Mouse (Mus musculus): ENCODE measurements around the gene Cacna2d2. TPM values are rescaled to one million over a fixed set of nuclear protein-coding genes. Genes with fewer than 3 reads are reported as not detected.

Gene Cacna2d2
- polyA plus RNA-seq, 1 experiment from 2014 or later = 4.2 TPM

DNA sequence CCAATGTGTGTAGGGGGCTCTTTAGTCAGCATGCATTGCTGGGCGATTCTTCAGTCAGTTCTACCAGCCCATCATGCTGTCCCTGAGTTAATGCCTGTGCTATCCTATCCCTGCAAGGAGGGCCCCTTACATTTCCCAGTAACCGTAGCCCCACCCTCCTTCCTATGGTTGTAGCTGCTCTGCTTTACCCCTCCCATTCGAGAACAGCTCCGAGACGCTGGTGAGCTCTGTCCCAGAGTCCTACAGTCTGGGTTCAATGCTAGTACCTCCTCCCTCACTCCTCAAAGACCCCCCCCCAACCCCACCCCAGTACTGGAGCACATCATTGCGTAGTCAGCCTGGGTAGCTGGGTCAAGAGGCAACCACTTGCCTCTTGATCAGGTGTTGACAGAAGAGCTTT is 35.4 kb downstream of the Cacna2d2 start:
- H3K4me3 ChIP-seq (ENCODE audit: low read depth, low read length) = no peak overlapping the region
- H3K36me3 ChIP-seq (ENCODE audit: control insufficient read depth, insufficient read depth, low read length) = no peaks in the 10 kb centered on the region
- DNase-seq (ENCODE audit: low spot score) (no peak), ATAC-seq (ENCODE audit: low FRiP score) (peak; percentile 60)
- WGBS = 39% methylated on average over 6 of the region's 6 CpGs
- 0 out of 2 replicates have a peak overlapping the region, but pooled peaks have one; percentile 24 for H3K27ac ChIP-seq (ENCODE audit: low read depth, low read length)
- no peaks in the 10 kb centered on the region for H3K9me3 ChIP-seq (ENCODE audit: control insufficient read depth, low read length)
- H3K4me1 ChIP-seq (replicated peaks; ENCODE audit: control insufficient read depth, insufficient read depth, low read length) = peaks cover 2% of the 10 kb centered on the region
- H3K4me2 ChIP-seq (replicated peaks; ENCODE audit: low read depth, low read length) = no peak overlapping the region
- H3K27me3 ChIP-seq (ENCODE audit: control insufficient read depth, insufficient read depth, low read length) = no peaks in the 10 kb centered on the region
- H3K9ac ChIP-seq (ENCODE audit: low read depth, low read length) = no peak overlapping the region

DNA sequence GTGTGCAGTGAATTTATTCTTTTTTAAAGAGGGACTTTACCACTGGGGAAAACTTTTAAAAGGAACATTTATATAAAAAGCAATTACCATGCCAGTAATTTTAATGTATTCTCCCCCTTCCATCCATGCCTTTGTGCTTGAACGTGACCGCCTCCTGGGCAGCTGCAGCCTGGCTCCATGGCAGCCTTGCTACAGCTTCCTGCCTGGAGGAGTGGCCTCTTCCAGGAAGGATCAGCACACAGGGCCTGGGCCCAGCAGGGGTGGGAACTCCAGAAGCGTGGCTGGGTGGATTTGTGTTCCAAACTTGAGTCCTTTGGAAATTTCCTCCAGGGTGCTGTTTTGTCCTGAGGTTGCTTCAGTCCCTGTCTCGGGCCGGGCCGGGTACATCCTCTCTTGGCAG is 35.9 kb downstream of the Cacna2d2 start:
- H3K9me3 ChIP-seq (ENCODE audit: control insufficient read depth, low read length) = no peaks in the 10 kb centered on the region
- WGBS = 26% methylated on average over 6 of the region's 6 CpGs
- H3K9ac ChIP-seq (ENCODE audit: low read depth, low read length) = no peak overlapping the region
- H3K4me2 ChIP-seq (replicated peaks; ENCODE audit: low read depth, low read length) = no peak overlapping the region; the same call in 1 of the 2 replicates
- H3K4me1 ChIP-seq (replicated peaks; ENCODE audit: control insufficient read depth, insufficient read depth, low read length) = peaks cover 2% of the 10 kb centered on the region
- no peak overlapping the region for H3K4me3 ChIP-seq (ENCODE audit: low read depth, low read length)
- ATAC-seq (ENCODE audit: low FRiP score) (peak; percentile 70; the same call in 1 of the 2 replicates), DNase-seq (ENCODE audit: low spot score) (peak; percentile 35)
- H3K36me3 ChIP-seq (ENCODE audit: control insufficient read depth, insufficient read depth, low read length) = no peaks in the 10 kb centered on the region
- H3K27ac ChIP-seq (ENCODE audit: low read depth, low read length) = peak overlapping the region; percentile 65
- no peaks in the 10 kb centered on the region for H3K27me3 ChIP-seq (ENCODE audit: control insufficient read depth, insufficient read depth, low read length)

DNA sequence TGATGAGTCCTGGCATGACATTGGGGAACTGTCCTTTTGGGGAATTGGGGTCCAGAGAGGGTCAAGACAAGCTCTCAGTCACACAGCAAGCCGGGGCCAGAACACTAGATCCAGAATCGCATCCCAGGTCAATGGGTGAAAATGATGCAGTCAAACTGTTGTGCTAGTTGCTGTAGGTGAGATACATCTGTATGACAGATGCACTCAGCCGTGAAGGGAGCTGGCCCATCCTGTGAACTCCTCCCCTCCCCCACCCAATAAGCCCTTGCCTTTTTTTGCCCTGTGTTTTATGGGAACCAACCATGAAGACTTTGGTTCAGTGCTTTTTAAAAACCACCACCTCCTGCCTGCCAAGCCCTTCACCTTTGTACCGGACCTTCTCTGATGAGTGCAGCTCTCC is 43.5 kb downstream of the Cacna2d2 start:
- no peak for DNase-seq (ENCODE audit: low spot score)
- Histone ChIP-seq H3K27me3 (ENCODE audit: control insufficient read depth, insufficient read depth, low read length) (no peaks in the 10 kb centered on the region), H3K9ac (ENCODE audit: low read depth, low read length) (no peak overlapping the region), H3K27ac (ENCODE audit: low read depth, low read length) (no peak overlapping the region), H3K36me3 (ENCODE audit: control insufficient read depth, insufficient read depth, low read length) (no peaks in the 10 kb centered on the region), H3K4me3 (ENCODE audit: low read depth, low read length) (no peak overlapping the region), H3K4me1 (replicated peaks; ENCODE audit: control insufficient read depth, insufficient read depth, low read length) (0 out of 2 replicates have a peak, but pooled peaks cover 2% of the 10 kb centered on the region), H3K4me2 (replicated peaks; ENCODE audit: low read depth, low read length) (no peak overlapping the region), H3K9me3 (ENCODE audit: control insufficient read depth, low read length) (no peaks in the 10 kb centered on the region)
- WGBS = 71% methylated on average over 4 of the region's 4 CpGs
- ATAC-seq (ENCODE audit: low FRiP score) = no peak

DNA sequence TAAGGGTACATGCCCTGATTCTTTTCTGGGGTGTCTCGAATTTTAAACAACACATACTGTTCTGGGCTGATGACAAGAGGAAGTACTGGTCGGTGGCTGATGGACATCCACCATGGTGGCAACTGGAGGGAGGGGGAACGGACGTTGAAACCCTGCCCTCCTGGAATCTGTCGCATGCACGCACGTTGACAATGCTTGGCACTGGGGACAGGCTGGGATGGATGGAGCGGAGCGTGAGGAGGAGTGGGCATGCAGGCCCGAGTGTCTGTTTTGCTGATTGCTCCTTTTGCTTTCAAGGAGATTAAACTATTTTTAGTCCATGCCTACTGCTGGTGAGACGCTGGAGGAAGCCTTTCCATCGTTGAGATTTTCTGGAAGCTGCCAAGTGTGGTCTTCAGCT is 43.9 kb downstream of the Cacna2d2 start:
- H3K27ac ChIP-seq (ENCODE audit: low read depth, low read length) = no peak overlapping the region
- 0 out of 2 replicates have a peak, but pooled peaks cover 2% of the 10 kb centered on the region for H3K4me1 ChIP-seq (replicated peaks; ENCODE audit: control insufficient read depth, insufficient read depth, low read length)
- no peaks in the 10 kb centered on the region for H3K9me3 ChIP-seq (ENCODE audit: control insufficient read depth, low read length)
- H3K9ac ChIP-seq (ENCODE audit: low read depth, low read length) = no peak overlapping the region
- no peak overlapping the region for H3K4me2 ChIP-seq (replicated peaks; ENCODE audit: low read depth, low read length)
- no peaks in the 10 kb centered on the region for H3K27me3 ChIP-seq (ENCODE audit: control insufficient read depth, insufficient read depth, low read length)
- no peak for ATAC-seq (ENCODE audit: low FRiP score)
- H3K4me3 ChIP-seq (ENCODE audit: low read depth, low read length) = no peak overlapping the region
- DNase-seq (ENCODE audit: low spot score) = no peak
- WGBS = 67% methylated on average over 12 of the region's 12 CpGs
- H3K36me3 ChIP-seq (ENCODE audit: control insufficient read depth, insufficient read depth, low read length) = no peaks in the 10 kb centered on the region

DNA sequence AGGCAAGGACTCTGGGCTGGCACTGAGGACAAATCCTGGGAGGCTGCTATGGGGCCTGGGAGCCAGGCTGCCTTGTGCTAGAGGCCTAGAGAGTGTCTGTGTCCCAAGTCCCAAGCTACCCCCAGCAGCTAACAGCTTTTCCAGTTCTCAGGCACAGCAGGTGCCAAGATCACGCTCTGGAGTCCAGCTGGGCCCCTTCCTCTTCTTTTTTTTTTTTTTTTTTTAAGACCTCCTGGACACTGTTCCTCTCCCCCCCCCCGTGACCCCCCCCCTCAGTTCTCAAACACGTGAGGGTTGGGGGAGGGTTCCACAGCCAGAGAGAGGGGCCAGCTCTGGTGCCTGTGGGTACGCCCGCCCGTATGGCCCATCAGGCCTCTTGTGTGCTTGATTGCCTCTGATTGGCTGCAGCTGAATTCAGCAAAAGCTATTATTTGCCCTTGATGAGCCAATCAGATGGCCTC is 45.6 kb downstream of the Cacna2d2 start:
- H3K4me2 ChIP-seq (replicated peaks; ENCODE audit: low read depth, low read length) = no peak overlapping the region

DNA sequence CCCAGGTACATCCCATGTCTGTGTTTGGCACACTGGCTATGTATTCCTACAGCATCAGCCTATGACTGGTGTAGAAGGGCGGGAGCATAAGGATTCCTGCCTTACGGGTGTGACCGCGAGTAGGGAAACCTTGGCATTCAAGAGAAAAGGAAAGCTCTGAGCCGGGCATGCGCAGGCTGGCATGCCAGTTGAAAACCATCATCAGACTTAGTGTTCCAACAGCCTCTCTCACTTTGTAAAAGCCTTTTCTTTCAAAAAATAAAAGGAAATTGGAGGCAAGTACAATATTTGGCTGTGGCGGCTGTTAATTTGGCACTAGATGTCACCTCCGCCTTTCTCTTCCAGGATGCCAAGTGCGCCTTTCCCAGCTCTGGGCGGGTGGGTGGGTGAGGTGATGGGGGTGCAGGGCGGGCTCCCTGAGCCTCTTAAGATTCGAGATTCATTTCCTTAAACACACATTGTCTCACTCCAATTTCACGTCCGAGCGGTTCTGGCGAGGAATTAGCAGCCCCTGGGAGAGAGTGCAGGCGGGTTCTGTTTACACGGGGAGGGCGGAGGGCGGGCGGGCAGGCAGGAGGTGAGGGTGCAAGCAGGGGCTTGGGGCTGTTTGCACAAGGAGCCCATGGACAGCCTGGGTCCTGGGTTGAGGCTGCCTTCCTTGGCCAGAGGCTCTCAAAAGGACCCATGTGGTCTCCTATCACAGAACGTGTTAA is 49.5 kb downstream of the Cacna2d2 start:
- no peak for ATAC-seq (ENCODE audit: low FRiP score)
- no peak for DNase-seq (ENCODE audit: low spot score)
- Histone ChIP-seq H3K9ac (ENCODE audit: low read depth, low read length) (no peak overlapping the region), H3K4me3 (ENCODE audit: low read depth, low read length) (no peak overlapping the region), H3K27ac (ENCODE audit: low read depth, low read length) (peak overlapping the region; percentile 36; the same call in 1 of the 2 replicates), H3K27me3 (ENCODE audit: control insufficient read depth, insufficient read depth, low read length) (no peaks in the 10 kb centered on the region), H3K4me2 (replicated peaks; ENCODE audit: low read depth, low read length) (no peak overlapping the region), H3K4me1 (replicated peaks; ENCODE audit: control insufficient read depth, insufficient read depth, low read length) (0 out of 2 replicates have a peak, but pooled peaks cover 5% of the 10 kb centered on the region), H3K9me3 (ENCODE audit: control insufficient read depth, low read length) (no peaks in the 10 kb centered on the region), H3K36me3 (ENCODE audit: control insufficient read depth, insufficient read depth, low read length) (no peaks in the 10 kb centered on the region)
- WGBS = 56% methylated on average over 22 of the region's 22 CpGs

More for the DNA sequence above, 45.6 kb downstream of the Cacna2d2 start:
- Histone ChIP-seq H3K27me3 (ENCODE audit: control insufficient read depth, insufficient read depth, low read length) (no peaks in the 10 kb centered on the region), H3K9ac (ENCODE audit: low read depth, low read length) (no peak overlapping the region), H3K4me1 (replicated peaks; ENCODE audit: control insufficient read depth, insufficient read depth, low read length) (0 out of 2 replicates have a peak, but pooled peaks cover 2% of the 10 kb centered on the region), H3K9me3 (ENCODE audit: control insufficient read depth, low read length) (no peaks in the 10 kb centered on the region), H3K36me3 (ENCODE audit: control insufficient read depth, insufficient read depth, low read length) (no peaks in the 10 kb centered on the region), H3K4me3 (ENCODE audit: low read depth, low read length) (no peak overlapping the region), H3K27ac (ENCODE audit: low read depth, low read length) (peak overlapping the region; percentile 70)
- ATAC-seq (ENCODE audit: low FRiP score) = peak; percentile 84
- 4% methylated on average over 4 of the region's 6 CpGs for WGBS
- DNase-seq (ENCODE audit: low spot score) = peak; percentile 65

DNA sequence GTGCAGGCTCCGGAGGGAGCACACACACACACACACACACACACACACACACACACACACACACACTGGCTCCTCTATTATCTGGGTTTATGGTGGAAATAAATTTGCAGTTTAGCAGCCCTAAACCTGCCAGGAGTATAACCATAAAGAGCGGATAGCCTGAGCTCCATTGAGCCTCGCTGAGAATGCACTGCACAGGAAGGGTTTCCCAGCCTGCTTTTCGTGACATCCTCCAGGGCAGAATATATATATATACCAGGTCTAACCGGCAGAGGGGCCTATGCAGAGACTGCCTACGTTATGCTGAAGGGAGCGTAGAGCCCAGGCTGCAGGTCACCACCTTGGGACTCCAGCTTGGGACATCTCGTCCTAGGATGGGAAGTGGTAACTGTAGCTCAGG is 52.0 kb downstream of the Cacna2d2 start:
- Histone ChIP-seq H3K27ac (ENCODE audit: low read depth, low read length) (peak overlapping the region; percentile 43; the same call in 1 of the 2 replicates), H3K4me1 (replicated peaks; ENCODE audit: control insufficient read depth, insufficient read depth, low read length) (0 out of 2 replicates have a peak, but pooled peaks cover 3% of the 10 kb centered on the region), H3K36me3 (ENCODE audit: control insufficient read depth, insufficient read depth, low read length) (no peaks in the 10 kb centered on the region), H3K27me3 (ENCODE audit: control insufficient read depth, insufficient read depth, low read length) (no peaks in the 10 kb centered on the region), H3K4me2 (replicated peaks; ENCODE audit: low read depth, low read length) (no peak overlapping the region), H3K4me3 (ENCODE audit: low read depth, low read length) (no peak overlapping the region), H3K9ac (ENCODE audit: low read depth, low read length) (no peak overlapping the region), H3K9me3 (ENCODE audit: control insufficient read depth, low read length) (no peaks in the 10 kb centered on the region)
- no peak for DNase-seq (ENCODE audit: low spot score)
- ATAC-seq (ENCODE audit: low FRiP score) = no peak; the same call in 1 of the 2 replicates
- WGBS = 76% methylated on average over 8 of the region's 8 CpGs

DNA sequence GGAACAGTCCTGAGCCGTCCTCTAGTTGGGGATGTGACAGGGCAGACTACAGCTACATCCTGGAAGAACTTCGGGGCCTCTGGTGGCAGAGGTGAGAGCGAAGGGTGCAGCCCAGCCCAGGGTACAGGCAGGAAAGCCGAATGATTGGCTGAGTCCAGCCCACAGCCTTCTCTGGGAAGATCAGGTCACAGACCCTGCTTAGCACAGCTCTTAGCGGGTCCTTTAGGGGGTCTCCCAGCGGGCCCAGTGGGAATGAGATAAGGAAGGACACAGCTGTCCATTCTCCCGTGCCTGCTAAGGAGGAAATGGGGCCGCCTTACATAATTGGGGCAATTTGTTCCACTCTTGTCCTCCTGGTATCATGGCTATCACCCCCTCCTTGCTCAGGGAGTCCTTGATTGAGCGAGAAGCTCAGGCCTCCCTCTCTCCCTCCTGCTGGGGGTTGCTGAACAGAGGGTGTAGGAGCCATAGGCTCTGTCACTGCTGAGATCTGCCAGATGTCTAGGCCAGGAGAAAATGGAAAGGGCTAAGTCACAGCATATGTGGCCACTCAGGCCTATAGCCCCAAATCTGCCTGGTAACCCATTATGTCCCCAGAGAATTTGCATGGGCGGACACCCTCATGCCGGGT is 52.6 kb downstream of the Cacna2d2 start:
- 0 out of 2 replicates have a peak, but pooled peaks cover 3% of the 10 kb centered on the region for H3K4me1 ChIP-seq (replicated peaks; ENCODE audit: control insufficient read depth, insufficient read depth, low read length)
- DNase-seq (ENCODE audit: low spot score) (peak; percentile 42), ATAC-seq (ENCODE audit: low FRiP score) (peak; percentile 73)
- no peak overlapping the region for H3K4me3 ChIP-seq (ENCODE audit: low read depth, low read length)
- H3K27ac ChIP-seq (ENCODE audit: low read depth, low read length) = peak overlapping the region; percentile 43; the same call in 1 of the 2 replicates
- no peaks in the 10 kb centered on the region for H3K36me3 ChIP-seq (ENCODE audit: control insufficient read depth, insufficient read depth, low read length)
- no peak overlapping the region for H3K9ac ChIP-seq (ENCODE audit: low read depth, low read length)
- H3K9me3 ChIP-seq (ENCODE audit: control insufficient read depth, low read length) = no peaks in the 10 kb centered on the region
- H3K27me3 ChIP-seq (ENCODE audit: control insufficient read depth, insufficient read depth, low read length) = no peaks in the 10 kb centered on the region
- H3K4me2 ChIP-seq (replicated peaks; ENCODE audit: low read depth, low read length) = no peak overlapping the region
- 49% methylated on average over 11 of the region's 11 CpGs for WGBS

Data from hindbrain, embryonic 11.5 days (tissue).